Mouse (Mus musculus) midbrain, embryonic 16.5 days (tissue): ENCODE measurements at regions not wholly inside any gene's neighbourhood (a gene's known extent, or its start where the extent isn't known, plus 50 kb on each side); places are given as distances from the start of the nearest gene placed in this dataset.

Source experiments
- ATAC-seq: fragments of 200-750 bp; cut with Nextera tagmentation; 2 replicates; pipeline ENCODE4 v1.8.0; 2017; ENCODE audit warnings: moderate TSS enrichment
- H3K27ac ChIP-seq: fragments of 300-500 bp; sonication (generic); 2 replicates; pipeline ENCODE4 v1.5.1; 2014; ENCODE audit warnings: mild to moderate bottlenecking, low read length, mixed read lengths
- H3K27me3 ChIP-seq: fragments of 300-500 bp; sonication (generic); 2 replicates; pipeline ENCODE4 v1.6.1; 2014; ENCODE audit warnings: low read depth, low read length, mixed read lengths; ENCODE audit not compliant: control insufficient read depth, insufficient read depth
- H3K36me3 ChIP-seq: fragments of 300-500 bp; sonication (generic); 2 replicates; pipeline ENCODE4 v1.6.1; 2014; ENCODE audit warnings: mild to moderate bottlenecking, low read length, moderate library complexity, mixed read lengths; ENCODE audit not compliant: control insufficient read depth, insufficient read depth
- H3K4me1 ChIP-seq: fragments of 300-500 bp; sonication (generic); 2 replicates; pipeline ENCODE4 v1.6.1; 2014; ENCODE audit warnings: mild to moderate bottlenecking, low read length, mixed read lengths; ENCODE audit not compliant: control insufficient read depth, insufficient read depth
- H3K4me2 ChIP-seq: fragments of 300-500 bp; sonication (generic); 2 replicates; pipeline ENCODE4 v1.6.1; 2014; ENCODE audit warnings: mild to moderate bottlenecking, low read length, mixed read lengths
- H3K4me3 ChIP-seq: fragments of 300-500 bp; sonication (generic); 2 replicates; pipeline ENCODE4 v1.5.1; 2014; ENCODE audit warnings: low read depth, mild to moderate bottlenecking, low read length, moderate library complexity, mixed read lengths
- H3K9ac ChIP-seq: fragments of 300-500 bp; sonication (generic); 2 replicates; pipeline ENCODE4 v1.6.1; 2014; ENCODE audit warnings: low read depth, low read length, mixed read lengths
- H3K9me3 ChIP-seq: fragments of 300-500 bp; sonication (generic); replicated peaks from 2 replicates; pipeline ENCODE4 v1.6.1; 2014; ENCODE audit warnings: mild to moderate bottlenecking, low read length, mixed read lengths; ENCODE audit not compliant: control insufficient read depth, poor library complexity, severe bottlenecking
- WGBS: fragments of 180-500 bp; shearing (Covaris S2); extraction: QIAGEN DNeasy Blood & Tissue Kit; methylation state at CpG from one replicate; pipeline ENCODE4 v1.1.7; 2014; 5-methylcytosine and 5-hydroxymethylcytosine counted together

DNA sequence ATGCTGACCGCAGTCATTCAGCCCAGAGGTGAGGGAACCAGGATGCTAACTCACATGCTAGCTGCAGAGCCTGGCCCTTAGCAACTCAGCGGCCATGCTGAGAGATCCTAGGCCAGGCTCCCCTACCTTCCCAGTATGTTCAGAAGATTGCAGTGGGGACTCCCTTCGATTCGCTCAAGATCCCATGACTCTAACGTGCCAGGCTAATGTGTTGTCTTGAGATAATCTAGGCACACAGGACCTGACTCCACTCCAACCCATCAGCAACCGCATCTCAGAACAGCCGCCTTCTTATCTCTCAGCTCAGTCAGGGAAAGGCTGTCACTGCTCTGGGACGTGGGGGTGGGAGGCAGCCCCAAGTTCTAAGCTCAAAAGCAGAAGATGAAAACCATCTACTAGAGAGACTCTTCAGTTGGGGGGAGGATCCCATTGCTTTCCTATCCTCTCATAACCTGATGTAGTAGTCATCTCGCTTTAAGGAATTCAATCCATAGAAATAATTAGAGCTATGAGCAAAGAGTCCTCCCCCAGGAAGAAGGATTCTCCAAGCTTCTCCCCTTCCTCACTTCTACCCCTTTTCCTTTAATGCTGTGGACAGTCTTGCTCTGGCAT lies 114.2 kb upstream of the Kit start:
- no peak for ATAC-seq
- 82% methylated on average over 9 of the region's 9 CpGs for WGBS

DNA sequence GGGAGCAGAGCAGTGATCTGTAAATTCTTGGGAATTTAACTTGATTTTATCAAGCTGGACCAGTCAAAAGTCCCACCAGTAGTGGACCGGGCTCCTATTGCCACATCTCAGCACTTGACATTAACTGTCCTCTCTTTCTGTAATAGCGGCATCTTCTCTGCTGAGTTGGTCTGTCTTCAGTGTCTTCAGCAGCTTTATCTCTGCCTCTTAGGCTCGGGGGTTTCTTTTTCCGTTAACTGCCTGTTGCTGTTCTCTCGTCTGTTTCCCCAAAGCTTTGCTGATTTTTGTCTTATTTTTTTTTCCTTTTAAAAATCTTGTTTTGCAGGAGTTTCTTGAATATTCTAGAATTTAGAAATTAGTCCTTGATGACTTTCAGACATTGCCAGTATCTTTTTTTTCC lies 113.3 kb upstream of the Kit start:
- Histone ChIP-seq H3K9ac (no peak overlapping the region), H3K27me3 (no peaks in the 10 kb centered on the region), H3K4me3 (no peak overlapping the region), H3K4me2 (no peak overlapping the region), H3K36me3 (no peaks in the 10 kb centered on the region), H3K9me3 (no peaks in the 10 kb centered on the region), H3K4me1 (no peaks in the 10 kb centered on the region), H3K27ac (no peak overlapping the region)
- WGBS: 88% methylated on average over 5 of the region's 5 CpGs
- no peak for ATAC-seq

More for the DNA sequence above, 114.2 kb upstream of the Kit start:
- Histone ChIP-seq H3K27ac (no peak overlapping the region), H3K4me2 (no peak overlapping the region), H3K4me1 (no peaks in the 10 kb centered on the region), H3K9me3 (no peaks in the 10 kb centered on the region), H3K27me3 (no peaks in the 10 kb centered on the region), H3K4me3 (no peak overlapping the region), H3K9ac (no peak overlapping the region), H3K36me3 (no peaks in the 10 kb centered on the region)

DNA sequence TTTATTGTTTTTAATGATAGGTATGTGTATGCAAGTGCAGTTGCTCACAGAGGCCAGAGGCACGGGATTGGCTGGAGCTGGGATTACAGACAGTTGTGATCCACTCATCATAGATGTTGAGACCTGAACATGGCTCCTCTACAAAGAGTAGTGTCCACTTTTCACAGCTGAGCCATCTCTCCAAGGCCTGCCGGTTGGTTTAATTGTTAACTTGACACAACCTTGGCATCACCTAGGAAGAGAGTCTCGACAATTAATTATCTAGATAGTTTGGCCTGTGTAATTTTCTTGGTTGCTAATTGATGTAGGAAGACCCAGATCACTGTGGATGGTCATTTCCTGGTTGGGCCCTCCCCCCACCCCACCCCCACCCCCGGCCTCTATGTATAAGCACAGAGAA lies 111.1 kb upstream of the Kit start:
- H3K4me3 ChIP-seq: no peak overlapping the region
- H3K27me3 ChIP-seq: no peaks in the 10 kb centered on the region
- no peak overlapping the region for H3K9ac ChIP-seq
- no peak for ATAC-seq
- H3K4me1 ChIP-seq: no peaks in the 10 kb centered on the region; the same call in 1 of the 2 replicates
- H3K9me3 ChIP-seq: no peaks in the 10 kb centered on the region
- H3K4me2 ChIP-seq: no peak overlapping the region
- WGBS: 88% methylated on average over 4 of the region's 4 CpGs
- H3K27ac ChIP-seq: no peak overlapping the region
- H3K36me3 ChIP-seq: no peaks in the 10 kb centered on the region

DNA sequence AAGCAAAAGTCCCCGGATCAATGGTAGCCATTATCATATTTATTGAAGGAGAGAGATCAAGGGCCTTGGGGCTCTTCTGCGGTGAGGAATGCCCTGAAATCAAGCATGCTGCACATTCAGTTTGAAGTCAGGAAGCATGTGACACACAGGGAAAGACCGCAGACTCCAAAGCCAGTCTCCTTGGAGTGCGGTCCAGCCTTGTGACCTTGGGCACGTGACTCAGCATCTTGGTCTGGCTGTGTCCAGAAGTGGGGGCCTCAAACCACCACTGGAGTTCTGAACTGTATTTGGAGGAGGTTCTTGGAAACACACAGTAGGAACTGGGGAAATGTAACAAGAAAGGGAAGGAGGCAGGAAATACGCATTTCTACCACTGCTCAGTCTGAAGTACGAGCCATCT lies 109.0 kb upstream of the Kit start:
- Histone ChIP-seq H3K36me3 (no peaks in the 10 kb centered on the region), H3K27me3 (no peaks in the 10 kb centered on the region), H3K9ac (no peak overlapping the region), H3K4me3 (no peak overlapping the region), H3K9me3 (no peaks in the 10 kb centered on the region), H3K4me1 (no peaks in the 10 kb centered on the region; the same call in 1 of the 2 replicates), H3K4me2 (no peak overlapping the region), H3K27ac (no peak overlapping the region)
- 81% methylated on average over 7 of the region's 7 CpGs for WGBS
- ATAC-seq: no peak

DNA sequence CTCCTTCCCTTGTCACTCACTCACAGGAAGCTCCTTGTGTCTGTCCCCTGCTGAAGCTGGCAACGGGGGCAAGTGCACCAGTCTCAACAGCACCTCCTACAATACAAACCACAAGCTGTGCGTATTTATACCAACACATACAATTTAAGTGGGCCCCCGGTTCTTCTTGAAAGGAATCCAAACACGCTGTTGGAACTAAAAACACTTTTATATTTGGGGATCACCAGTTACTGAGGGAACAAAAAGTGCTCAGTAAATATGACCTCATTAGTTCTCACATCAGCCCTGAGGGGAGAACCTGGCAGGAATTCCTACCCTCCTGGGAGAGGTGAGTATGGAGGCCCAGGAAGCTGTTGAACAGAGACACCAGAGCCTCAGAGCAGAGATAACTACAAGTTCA lies 107.8 kb upstream of the Kit start:
- Histone ChIP-seq H3K4me2 (no peak overlapping the region), H3K4me1 (no peaks in the 10 kb centered on the region; the same call in 1 of the 2 replicates), H3K27me3 (no peaks in the 10 kb centered on the region), H3K36me3 (no peaks in the 10 kb centered on the region), H3K9ac (no peak overlapping the region), H3K27ac (no peak overlapping the region), H3K4me3 (no peak overlapping the region), H3K9me3 (no peaks in the 10 kb centered on the region)
- no peak for ATAC-seq
- WGBS: 75% methylated on average over 4 of the region's 4 CpGs

DNA sequence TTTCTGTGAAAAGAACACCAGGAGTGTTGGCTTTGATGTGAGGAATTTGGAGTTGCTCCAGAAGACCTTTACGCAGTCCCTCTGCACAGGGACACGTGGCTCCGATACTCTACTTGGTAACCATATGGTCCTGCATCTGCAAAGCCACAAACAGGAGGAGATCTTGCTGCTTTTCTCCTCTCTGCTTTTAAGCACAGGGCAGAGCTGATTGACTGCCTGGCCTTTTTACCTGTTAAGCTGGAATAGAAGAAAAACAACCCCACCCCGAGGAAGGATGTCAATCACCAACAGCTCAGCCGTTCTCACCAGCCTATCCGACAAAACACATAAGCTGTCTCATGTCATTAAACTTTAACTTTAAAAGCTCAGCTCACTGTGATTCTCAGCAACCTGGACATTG lies 106.8 kb upstream of the Kit start:
- ATAC-seq: no peak
- Histone ChIP-seq H3K9me3 (no peaks in the 10 kb centered on the region), H3K9ac (no peak overlapping the region), H3K36me3 (no peaks in the 10 kb centered on the region), H3K4me1 (no peaks in the 10 kb centered on the region; the same call in 1 of the 2 replicates), H3K27ac (no peak overlapping the region), H3K27me3 (no peaks in the 10 kb centered on the region), H3K4me2 (no peak overlapping the region), H3K4me3 (no peak overlapping the region)
- 26% methylated on average over 6 of the region's 6 CpGs for WGBS

DNA sequence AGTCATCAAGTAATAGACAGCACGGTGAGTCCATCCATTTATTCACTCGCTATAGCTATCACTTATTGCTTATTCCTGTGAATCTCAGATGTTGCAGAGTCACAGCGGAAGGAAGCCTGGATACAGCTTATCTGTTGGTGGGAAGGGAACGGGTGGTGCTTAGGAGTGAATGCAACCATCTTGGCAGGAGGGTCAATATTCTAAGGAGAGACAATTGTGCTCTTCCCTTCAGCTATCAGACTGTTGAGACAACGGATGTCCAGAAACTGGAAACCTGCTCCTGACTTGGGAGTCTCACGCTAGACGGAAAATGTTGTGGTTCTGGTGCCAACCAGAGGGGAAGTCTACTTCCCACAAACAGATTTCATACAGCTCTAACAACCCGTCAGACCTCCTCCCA lies 103.7 kb upstream of the Kit start:
- Histone ChIP-seq H3K4me1 (no peaks in the 10 kb centered on the region; the same call in 1 of the 2 replicates), H3K4me3 (no peak overlapping the region), H3K27ac (no peak overlapping the region), H3K36me3 (no peaks in the 10 kb centered on the region), H3K27me3 (no peaks in the 10 kb centered on the region), H3K9ac (no peak overlapping the region), H3K4me2 (no peak overlapping the region), H3K9me3 (no peaks in the 10 kb centered on the region)
- WGBS: 94% methylated on average over 8 of the region's 8 CpGs
- no peak for ATAC-seq

DNA sequence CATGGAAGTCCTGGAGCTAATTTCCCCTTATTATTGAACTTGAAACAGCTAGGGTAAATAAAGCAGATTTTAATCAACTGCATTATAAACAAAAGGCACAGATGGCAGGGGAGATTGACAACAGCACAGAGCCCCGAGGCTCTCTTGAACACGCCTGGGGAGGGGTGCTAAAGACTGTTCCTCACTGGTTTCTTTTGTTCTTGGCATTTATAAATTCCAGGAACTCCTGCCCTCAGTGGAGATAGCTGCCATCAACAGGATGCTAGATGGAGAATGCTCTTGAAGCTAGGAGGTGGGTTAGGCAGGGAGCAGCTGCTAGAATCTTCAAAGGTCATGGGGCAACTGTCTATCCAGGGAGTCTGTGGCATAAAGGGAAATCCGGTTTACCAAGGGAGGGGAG lies 102.2 kb upstream of the Kit start:
- H3K27ac ChIP-seq: no peak overlapping the region
- no peak overlapping the region for H3K9ac ChIP-seq
- WGBS: 23% methylated on average over 3 of the region's 3 CpGs
- no peaks in the 10 kb centered on the region for H3K36me3 ChIP-seq
- no peak overlapping the region for H3K4me2 ChIP-seq
- no peaks in the 10 kb centered on the region for H3K4me1 ChIP-seq
- no peaks in the 10 kb centered on the region for H3K27me3 ChIP-seq
- H3K9me3 ChIP-seq: no peaks in the 10 kb centered on the region
- ATAC-seq: no peak
- H3K4me3 ChIP-seq: no peak overlapping the region

DNA sequence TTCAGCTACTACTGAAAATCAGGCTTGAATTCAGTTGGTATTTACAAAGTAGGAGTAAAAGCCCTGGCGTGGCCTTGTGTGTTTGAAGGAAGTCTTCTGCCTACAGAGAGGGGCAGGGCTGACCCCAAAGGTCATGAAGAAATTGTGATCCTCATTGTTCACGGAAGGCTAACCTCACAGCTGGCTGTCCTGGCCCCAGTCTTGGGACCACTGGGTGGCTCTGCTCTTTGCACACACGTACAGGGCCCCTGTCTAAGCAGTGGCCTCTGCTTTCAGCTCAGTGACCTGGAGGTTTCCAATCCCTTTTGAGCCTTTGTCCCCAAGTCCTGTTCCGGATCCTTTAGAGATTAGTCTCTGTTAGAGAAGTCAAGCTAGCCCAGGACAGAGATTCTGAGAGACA lies 99.3 kb upstream of the Kit start:
- H3K4me1 ChIP-seq: no peaks in the 10 kb centered on the region
- H3K9ac ChIP-seq: no peak overlapping the region
- no peaks in the 10 kb centered on the region for H3K36me3 ChIP-seq
- 21% methylated on average over 4 of the region's 4 CpGs for WGBS
- no peaks in the 10 kb centered on the region for H3K27me3 ChIP-seq
- H3K4me2 ChIP-seq: no peak overlapping the region
- no peak for ATAC-seq
- H3K27ac ChIP-seq: no peak overlapping the region
- no peak overlapping the region for H3K4me3 ChIP-seq
- H3K9me3 ChIP-seq: no peaks in the 10 kb centered on the region
